Mouse (Mus musculus) CH12.LX (cell line): ENCODE results near the gene Spag5. TPM values are rescaled to one million over a fixed set of nuclear protein-coding genes. Genes with fewer than 3 reads are reported as not detected.

Experiments used
- DNase-seq: peaks from one replicate; pipeline ENCODE4 v3.0.0-alpha.2; 2013; ENCODE audit errors: extremely low read depth
- H3K27ac ChIP-seq: 2 replicates; pipeline ENCODE4 v1.5.1; 2012; ENCODE audit warnings: low read depth, mild to moderate bottlenecking, control low read depth, moderate library complexity; ENCODE audit not compliant: insufficient read depth
- H3K27me3 ChIP-seq: replicated peaks from 2 replicates; pipeline ENCODE3; 2012; ENCODE audit warnings: inconsistent platforms
- H3K36me3 ChIP-seq, 2 experiments: replicated peaks in 1 of 2; 2 replicates each; pipeline versions ENCODE3 to v1.6.1; 2012; ENCODE audit warnings: inconsistent platforms in 1 of 2, low read length in 1 of 2, mild to moderate bottlenecking in 1 of 2, mixed read lengths in 1 of 2, moderate library complexity in 1 of 2; ENCODE audit not compliant: control insufficient read depth in 1 of 2, insufficient read depth in 1 of 2
- H3K4me1 ChIP-seq, 2 experiments: 2 replicates each; pipeline ENCODE4 v1.6.1; 2012; ENCODE audit warnings: inconsistent platforms in 1 of 2, moderate library complexity in 1 of 2; ENCODE audit not compliant: insufficient read depth in 2 of 2, control insufficient read depth in 1 of 2
- H3K4me2 ChIP-seq: 2 replicates; pipeline ENCODE4 v1.6.1; 2012; ENCODE audit warnings: low read depth, mild to moderate bottlenecking, control low read depth; ENCODE audit not compliant: poor library complexity, insufficient read depth, severe bottlenecking
- H3K4me3 ChIP-seq, 3 experiments: fragments of 150-350 bp in 1 of 3; sonication (generic) in 1 of 3; replicated peaks in 1 of 3; 2 replicates each; pipeline versions ENCODE3 to v1.5.1; 2011 to 2012; ENCODE audit warnings: low read depth in 2 of 3, low read length in 2 of 3, mild to moderate bottlenecking in 2 of 3, moderate library complexity in 2 of 3, control low read depth in 1 of 3, improper control_type of control experiment in 1 of 3, inconsistent platforms in 1 of 3, mixed read lengths in 1 of 3; ENCODE audit not compliant: poor library complexity in 1 of 3
- H3K79me2 ChIP-seq: replicated peaks from 2 replicates; pipeline ENCODE4 v1.6.1; 2012; ENCODE audit warnings: mild to moderate bottlenecking, moderate library complexity; ENCODE audit not compliant: control insufficient read depth, poor library complexity, insufficient read depth, severe bottlenecking; ENCODE audit errors: extremely low read depth
- H3K9ac ChIP-seq: 2 replicates; pipeline ENCODE4 v1.6.1; 2012; ENCODE audit warnings: low read depth, mild to moderate bottlenecking, control low read depth, moderate library complexity; ENCODE audit not compliant: insufficient read depth
- H3K9me3 ChIP-seq: replicated peaks from 2 replicates; pipeline ENCODE3; 2012; ENCODE audit warnings: low read length, inconsistent platforms, mixed read lengths
- BHLHE40 ChIP-seq: IDR thresholded peaks from 2 replicates; pipeline ENCODE4 v1.6.1; 2011; ENCODE audit warnings: mild to moderate bottlenecking, low read depth, low read length, improper control_type of control experiment
- CHD1 ChIP-seq: IDR thresholded peaks from 2 replicates; pipeline ENCODE4 v1.6.1; 2012; ENCODE audit warnings: low read depth, low read length, improper control_type of control experiment, inconsistent platforms
- CHD2 ChIP-seq: IDR thresholded peaks from 2 replicates; pipeline ENCODE4 v1.6.1; 2011; ENCODE audit warnings: low read length, improper control_type of control experiment
- E2F4 ChIP-seq: IDR thresholded peaks from 2 replicates; pipeline ENCODE4 v1.6.1; 2011; ENCODE audit warnings: low read depth, low read length, improper control_type of control experiment; ENCODE audit not compliant: insufficient replicate concordance
- ELF1 ChIP-seq: IDR thresholded peaks from 2 replicates; pipeline ENCODE4 v1.6.1; 2014; ENCODE audit warnings: low read depth, mild to moderate bottlenecking, inconsistent platforms, low read length, improper control_type of control experiment
- EP300 ChIP-seq: IDR thresholded peaks from 2 replicates; pipeline ENCODE4 v1.6.1; 2011; ENCODE audit warnings: low read length, improper control_type of control experiment
- GABPA ChIP-seq: IDR thresholded peaks from 2 replicates; pipeline ENCODE4 v1.6.1; 2012; ENCODE audit warnings: low read depth, low read length, improper control_type of control experiment, inconsistent platforms; ENCODE audit not compliant: insufficient replicate concordance
- IRF4 ChIP-seq: IDR thresholded peaks from 2 replicates; pipeline ENCODE4 v1.6.1; 2014; ENCODE audit warnings: low read depth, mild to moderate bottlenecking, inconsistent platforms, low read length, improper control_type of control experiment
- JUND ChIP-seq: conservative IDR thresholded peaks from 2 replicates; pipeline ENCODE4 v1.6.1; 2011; ENCODE audit warnings: low read depth, low read length, improper control_type of control experiment
- MAX ChIP-seq: IDR thresholded peaks from 2 replicates; pipeline ENCODE4 v1.6.1; 2011; ENCODE audit warnings: low read length, improper control_type of control experiment
- MAZ ChIP-seq: IDR thresholded peaks from 2 replicates; pipeline ENCODE4 v1.6.1; 2012; ENCODE audit warnings: low read depth, mild to moderate bottlenecking, inconsistent platforms, low read length, improper control_type of control experiment, moderate library complexity
- MEF2A ChIP-seq: IDR thresholded peaks from 2 replicates; pipeline ENCODE4 v1.6.1; 2014; ENCODE audit warnings: low read depth, mild to moderate bottlenecking, inconsistent platforms, low read length, improper control_type of control experiment, borderline replicate concordance
- PAX5 ChIP-seq: IDR thresholded peaks from 2 replicates; pipeline ENCODE4 v1.6.1; 2012; ENCODE audit warnings: low read length, inconsistent platforms, mixed read lengths
- POLR2AphosphoS2 ChIP-seq: IDR thresholded peaks from 2 replicates; pipeline ENCODE4 v1.6.1; 2011; ENCODE audit warnings: low read depth, low read length, improper control_type of control experiment
- RAD21 ChIP-seq: IDR thresholded peaks from 2 replicates; pipeline ENCODE4 v1.6.1; 2011; ENCODE audit warnings: low read depth, mild to moderate bottlenecking, low read length, improper control_type of control experiment, moderate library complexity
- RCOR1 ChIP-seq: conservative IDR thresholded peaks from 2 replicates; pipeline ENCODE4 v1.6.1; 2012; ENCODE audit warnings: low read depth, mild to moderate bottlenecking, inconsistent platforms, low read length, improper control_type of control experiment
- SIN3A ChIP-seq: IDR thresholded peaks from 2 replicates; pipeline ENCODE4 v1.6.1; 2012; ENCODE audit warnings: low read length, improper control_type of control experiment, inconsistent platforms
- SMC3 ChIP-seq: IDR thresholded peaks from 2 replicates; pipeline ENCODE4 v1.6.1; 2011; ENCODE audit warnings: low read depth, low read length, improper control_type of control experiment
- TBP ChIP-seq: conservative IDR thresholded peaks from 2 replicates; pipeline ENCODE4 v1.6.1; 2011; ENCODE audit warnings: low read depth, low read length, improper control_type of control experiment
- USF2 ChIP-seq: conservative IDR thresholded peaks from 2 replicates; pipeline ENCODE4 v1.6.1; 2011; ENCODE audit warnings: low read depth, low read length, improper control_type of control experiment
- ZC3H11A ChIP-seq: IDR thresholded peaks from 2 replicates; pipeline ENCODE4 v1.6.1; 2012; ENCODE audit warnings: low read depth, mild to moderate bottlenecking, inconsistent platforms, low read length, improper control_type of control experiment
- ZKSCAN1 ChIP-seq: IDR thresholded peaks from 2 replicates; pipeline ENCODE4 v1.6.1; 2012; ENCODE audit warnings: low read depth, inconsistent platforms, low read length, improper control_type of control experiment, borderline replicate concordance
- ZNF384 ChIP-seq: IDR thresholded peaks from 2 replicates; pipeline ENCODE4 v1.6.1; 2012; ENCODE audit warnings: low read depth, low read length, improper control_type of control experiment, inconsistent platforms
- dilution Hi-C: fragments of 300-500 bp; cut with MboI; formaldehyde crosslinking; loops from 2 replicates; pipeline ENCODE4 v1.14.3; 2020; ENCODE audit warnings: low sequenced_read_pairs; ENCODE audit not compliant: extremely low pct_unique_long_range_greater_than_20kb, extremely low pct_ligation_motif_present
- in situ Hi-C: fragments of 300-500 bp; cut with MboI; formaldehyde crosslinking; loops from 3 replicates; pipeline ENCODE4 v1.14.3; 2019; ENCODE audit warnings: low sequenced_read_pairs, low pct_ligation_motif_present, low pct_unique_long_range_greater_than_20kb, mixed read lengths
- polyA plus RNA-seq: library from polyadenylated mRNA; unstranded; fragments of >175 nt; gene quantifications from 2 replicates; pipeline ENCODE4 v1.2.1, GENCODE M21; 2012; ENCODE audit warnings: low read depth; ENCODE audit not compliant: insufficient read length
- total RNA-seq, 2 experiments: library from RNA; depleted of rRNA; stranded (reverse); fragments of 300-350 nt in 1 of 2; fragments of >200 nt in 1 of 2; gene quantifications; 2 replicates each; pipeline ENCODE4 v1.2.3; 2012 to 2014

Spag5 gene
- total and polyA plus RNA-seq, 3 experiments = 47.7 to 92.3 (median 57.0) TPM

GRCm38 (mm10) chr11:78360125-78360788, 58.9 kb downstream of the Spag5 start (continued):
- TF ChIP-seq ELF1 = peak; percentile 82
- TF ChIP-seq GABPA = no peak
- TF ChIP-seq PAX5 = no peak
- TF ChIP-seq SMC3 = peak; percentile 93

- Histone ChIP-seq H3K4me2 (peak overlapping the region; percentile 64; the same call in 1 of the 2 replicates), H3K36me3 (no peaks in the 10 kb centered on the region), H3K79me2 (no peaks in the 10 kb centered on the region), H3K4me1 (peaks cover 3 to 24% of the 10 kb centered on the region in 2 experiments), H3K27me3 (peaks cover 33% of the 10 kb centered on the region), H3K27ac (no peak overlapping the region), H3K9me3 (no peaks in the 10 kb centered on the region), H3K4me3 (peak overlapping the region in 2 of 3 experiments; percentile 54 to 55), H3K9ac (no peak overlapping the region)
- DNase-seq = no peak
- TF ChIP-seq RAD21 (no peak), MEF2A (no peak), ZC3H11A (no peak), ZKSCAN1 (no peak), USF2 (no peak), ELF1 (no peak), TBP (no peak), IRF4 (no peak), POLR2AphosphoS2 (no peak)
- dilution Hi-C loops (no loop called here), in situ Hi-C loops (loop anchor here (5.0 to 10.0 kb wide), 2 partner anchors 42 to 84 kb away; no protein-coding TSS in a partner anchor)
These were observed 59.4 kb downstream of the Spag5 start for GRCm38 (mm10) chr11:78360789-78361131.

GRCm38 (mm10) chr11:78363309-78364007, 62.1 kb downstream of the Spag5 start:
- in situ Hi-C loops = loop anchor here (5.0 to 10.0 kb wide), 2 partner anchors 39 to 81 kb away; no protein-coding TSS in a partner anchor
- H3K9me3 ChIP-seq = no peaks in the 10 kb centered on the region
- TF ChIP-seq CHD1 (no peak), ZKSCAN1 (no peak), RCOR1 (no peak), MEF2A (no peak), MAZ (no peak), GABPA (no peak), SIN3A (no peak), SMC3 (no peak), BHLHE40 (no peak), ELF1 (no peak), EP300 (no peak), E2F4 (no peak), JUND (no peak), RAD21 (no peak), ZNF384 (no peak), IRF4 (no peak), MAX (no peak), CHD2 (no peak)
- TF ChIP-seq, all 38 proteins: peak for 0
- DNase-seq = no peak
- Histone ChIP-seq H3K27me3 (peaks cover 56% of the 10 kb centered on the region), H3K4me2 (no peak overlapping the region), H3K4me3 (no peak overlapping the region), H3K79me2 (no peaks in the 10 kb centered on the region), H3K36me3 (no peaks in the 10 kb centered on the region), H3K9ac (no peak overlapping the region), H3K27ac (no peak overlapping the region), H3K4me1 (peaks cover 3 to 16% of the 10 kb centered on the region in 2 experiments)
- dilution Hi-C loops = no loop called here
